Mouse (Mus musculus) urinary bladder, postnatal 25 days (tissue): ENCODE measurements at regions not wholly inside any gene's neighbourhood (a gene's known extent, or its start where the extent isn't known, plus 50 kb on each side); places are given as distances from the start of the nearest gene placed in this dataset.

ENCODE experiments used
- DNase-seq: peaks from one replicate; pipeline ENCODE4 v3.0.0; 2022; ENCODE audit warnings: low spot score

DNA sequence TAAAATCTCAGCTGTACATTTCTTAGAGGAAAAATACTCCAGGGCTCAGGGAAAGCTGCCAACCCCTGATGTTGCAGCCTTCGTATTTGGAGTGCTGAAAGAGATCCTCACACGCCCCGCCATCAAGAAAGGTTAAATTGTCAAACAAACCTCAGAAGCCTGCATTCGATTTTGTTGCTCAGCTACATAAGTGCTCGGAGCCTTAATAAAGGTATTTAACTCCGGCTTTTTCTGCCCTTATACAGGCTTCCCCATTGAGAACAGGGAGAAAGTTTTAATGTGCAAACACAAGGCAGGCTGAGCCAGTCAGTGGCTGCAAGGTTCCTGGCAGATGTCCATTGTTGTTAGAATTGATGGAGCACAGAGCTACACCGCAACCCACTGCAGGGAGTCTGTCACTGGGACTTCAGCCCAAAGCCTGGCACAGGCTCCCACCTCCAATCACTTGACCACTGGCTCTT lies 107.0 kb upstream of the Tmc3 start:
- no peak for DNase-seq

DNA sequence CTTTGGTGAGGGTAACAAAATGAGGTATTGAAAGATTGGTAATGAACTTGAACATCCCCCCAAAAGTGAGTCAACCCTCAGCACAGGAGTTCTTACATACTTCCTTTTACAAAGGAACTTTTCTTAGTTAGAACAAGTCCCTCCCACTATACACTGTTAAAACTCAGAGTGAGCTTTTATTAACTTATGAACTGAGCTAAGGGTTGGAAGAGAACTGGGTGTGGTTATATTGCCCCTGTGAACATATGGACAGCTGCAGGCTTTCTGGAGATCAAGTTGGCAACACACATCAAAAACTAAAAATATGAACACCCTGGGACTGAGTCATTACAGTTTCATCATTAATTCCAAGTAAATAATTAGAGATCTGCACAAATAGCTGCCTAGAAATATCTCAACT lies 103.1 kb upstream of the Tmc3 start:
- no peak for DNase-seq

DNA sequence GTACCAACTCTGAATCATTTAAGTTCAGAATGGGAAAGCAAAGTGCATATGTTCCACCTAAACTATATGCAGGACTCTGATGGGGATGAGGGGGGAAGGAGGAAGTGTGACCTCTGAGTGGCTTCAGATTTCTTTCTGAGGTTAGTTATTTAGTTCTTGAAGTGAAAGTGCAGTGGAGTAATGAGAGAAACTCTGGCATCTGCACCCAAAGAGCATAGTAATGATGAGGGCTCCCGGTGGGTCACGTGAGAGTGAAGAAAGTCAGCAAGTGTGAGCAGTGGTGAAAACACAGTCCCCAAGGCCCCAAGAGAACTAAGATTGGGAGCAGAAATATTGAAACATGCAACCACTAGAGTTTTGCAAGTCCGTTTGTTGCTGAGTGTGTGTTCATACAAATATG lies 102.5 kb upstream of the Tmc3 start:
- no peak for DNase-seq

DNA sequence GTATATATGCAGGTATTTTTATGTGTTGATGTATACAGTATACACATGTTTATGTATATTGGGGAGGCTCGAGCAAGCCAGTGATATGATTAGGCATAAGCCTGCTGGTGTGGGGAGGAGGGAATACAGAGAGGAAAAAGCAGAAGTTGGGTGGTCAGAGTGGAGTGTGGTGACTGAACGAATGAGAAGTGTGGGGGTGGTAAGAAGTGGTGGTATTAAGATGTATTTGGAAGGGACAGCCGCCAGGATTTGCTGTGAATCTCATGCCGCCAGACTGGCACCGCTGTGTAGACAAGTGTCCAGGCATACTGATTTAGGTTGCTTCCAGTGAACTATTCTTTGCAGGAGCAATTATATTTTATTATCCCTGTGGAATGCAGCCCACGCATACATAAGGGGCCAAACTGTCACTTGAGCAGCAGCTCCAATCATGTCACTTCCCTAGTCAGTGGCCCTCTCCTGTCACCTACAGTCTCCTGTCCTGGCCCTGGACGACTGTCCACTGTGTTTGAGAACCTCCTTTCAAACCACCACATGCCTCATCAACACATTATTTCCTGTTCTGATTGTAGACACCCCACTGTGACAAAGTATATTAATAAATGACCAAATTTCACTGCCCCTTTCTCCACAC lies 101.9 kb upstream of the Tmc3 start:
- no peak for DNase-seq

DNA sequence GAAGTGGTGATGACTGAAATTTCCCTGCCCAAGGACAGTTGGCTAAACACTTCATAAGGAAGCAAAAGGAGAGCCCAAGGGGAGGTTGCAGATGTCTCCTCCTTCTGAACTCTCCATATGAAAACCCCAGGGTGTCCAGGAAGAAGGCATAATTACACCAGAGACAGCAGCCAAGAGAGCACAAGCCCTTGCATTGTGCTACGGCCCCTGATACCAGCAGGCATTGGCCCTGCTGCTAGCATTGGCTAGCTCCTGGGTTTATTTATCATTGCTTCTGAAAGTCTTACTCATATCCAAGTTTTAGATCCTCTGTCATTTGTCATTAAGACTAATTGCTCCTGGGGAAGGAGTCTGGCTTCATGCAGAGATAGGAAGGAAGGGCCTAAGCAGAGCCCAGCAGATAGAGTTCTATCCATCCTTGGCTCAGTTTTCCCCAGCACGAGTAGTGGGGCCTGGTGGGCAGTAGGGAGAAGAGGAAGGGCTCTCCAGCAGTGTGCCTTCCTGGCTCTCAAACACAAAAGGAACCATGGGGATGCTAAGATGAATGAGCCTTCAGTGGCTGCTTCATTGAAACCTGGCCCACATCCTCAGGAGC lies 98.5 kb upstream of the Tmc3 start:
- no peak for DNase-seq

DNA sequence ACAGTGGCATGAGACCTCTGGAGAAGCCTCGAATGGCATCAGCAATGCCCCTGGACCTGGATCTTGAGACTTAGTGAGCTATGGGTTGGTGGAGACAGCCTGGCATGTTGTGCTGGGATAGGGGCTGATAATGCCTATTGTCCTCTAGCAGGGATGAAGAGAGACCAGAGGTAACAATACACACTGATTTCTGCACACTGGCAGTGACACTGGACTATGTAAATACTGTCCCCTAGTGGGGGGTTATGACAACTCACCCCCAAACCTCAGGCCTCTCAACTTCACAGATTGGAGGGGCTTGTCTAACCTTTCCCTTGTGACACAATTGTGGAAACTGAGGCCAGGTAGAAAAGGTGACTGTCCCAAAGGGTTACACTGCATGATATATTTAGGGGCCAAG lies 94.9 kb upstream of the Tmc3 start:
- no peak for DNase-seq

DNA sequence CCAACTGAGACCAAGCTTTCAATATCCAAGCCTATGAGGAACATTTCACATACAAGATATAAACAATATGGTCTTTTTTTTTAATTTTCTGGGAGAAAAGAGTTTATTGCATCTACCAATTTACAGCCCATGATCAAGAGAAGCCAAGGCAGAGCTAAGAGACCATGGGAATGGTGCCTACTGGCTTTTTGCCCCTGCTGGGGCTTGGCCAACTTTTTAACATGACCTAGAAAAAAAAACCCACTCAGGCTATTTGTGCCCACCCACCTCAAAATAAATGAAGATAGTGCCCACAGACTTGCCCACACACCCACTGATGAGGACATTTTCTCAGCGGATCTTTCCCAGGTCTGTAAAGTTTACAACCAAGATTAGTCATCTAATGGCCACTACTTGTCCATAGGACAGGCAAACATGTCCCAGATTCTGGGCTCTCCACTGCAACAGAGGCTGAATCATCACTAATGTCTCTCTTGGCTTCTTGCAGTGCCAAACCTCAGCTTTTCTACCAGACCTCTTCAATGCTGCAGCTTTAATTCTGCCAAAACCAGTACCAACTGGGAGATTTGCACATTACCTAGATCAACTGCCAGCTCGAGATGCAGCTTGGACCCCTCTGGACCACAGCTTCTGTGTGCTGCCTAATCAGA lies 79.6 kb upstream of the Tmc3 start:
- DNase-seq: no peak

- no peak for DNase-seq
These were observed 68.4 kb upstream of the Tmc3 start for GRCm38 (mm10) chr7:83516295-83516694.

GRCm38 (mm10) chr7:83521511-83521910 lies 63.2 kb upstream of the Tmc3 start:
- DNase-seq: no peak
